Mouse (Mus musculus) left cerebral cortex, adult 9 months (tissue): ENCODE results near the gene Rhcg.
A peak's percentile ranks its signal among the peaks of the same experiment; 100 is the strongest.

Experiments
- DNase-seq, 2 experiments: peaks; one replicate each; pipeline ENCODE4 v3.0.0; 2022; ENCODE audit warnings: low spot score in 2 of 2

Gene Rhcg

DNA sequence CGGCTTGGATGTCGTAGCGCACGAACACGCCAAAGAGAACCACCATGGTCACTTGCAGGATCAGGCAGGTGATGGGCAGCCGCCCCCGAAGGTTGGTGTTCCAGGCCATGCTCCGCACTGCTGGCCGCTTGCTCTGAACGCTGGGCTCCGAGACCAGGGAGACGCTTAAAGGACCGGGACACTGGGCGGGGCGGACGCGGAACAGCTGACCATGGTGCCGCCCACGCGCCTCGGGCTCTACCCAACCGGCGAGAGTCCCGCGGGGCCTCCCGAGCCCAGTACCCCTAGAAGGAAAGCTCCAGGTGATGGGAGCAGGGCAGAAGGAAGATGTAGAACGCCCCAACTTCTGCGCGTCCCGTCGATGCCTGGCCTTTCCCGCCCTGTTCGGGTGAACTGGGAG lies at the start of gene Rhcg:
Gene Rhcg (minus strand): TSS at position 240 of the 400 bp plus-strand sequence.
- DNase-seq: no peak

GRCm38 (mm10) chr7:79666690-79667089 lies 49.2 kb upstream of the Rhcg start:
- DNase-seq: no peak

GRCm38 (mm10) chr7:79661253-79661890 lies 43.9 kb upstream of the Rhcg start:
- DNase-seq: no peak

GRCm38 (mm10) chr7:79660291-79661150 lies 43.1 kb upstream of the Rhcg start:
- DNase-seq: no peak

DNA sequence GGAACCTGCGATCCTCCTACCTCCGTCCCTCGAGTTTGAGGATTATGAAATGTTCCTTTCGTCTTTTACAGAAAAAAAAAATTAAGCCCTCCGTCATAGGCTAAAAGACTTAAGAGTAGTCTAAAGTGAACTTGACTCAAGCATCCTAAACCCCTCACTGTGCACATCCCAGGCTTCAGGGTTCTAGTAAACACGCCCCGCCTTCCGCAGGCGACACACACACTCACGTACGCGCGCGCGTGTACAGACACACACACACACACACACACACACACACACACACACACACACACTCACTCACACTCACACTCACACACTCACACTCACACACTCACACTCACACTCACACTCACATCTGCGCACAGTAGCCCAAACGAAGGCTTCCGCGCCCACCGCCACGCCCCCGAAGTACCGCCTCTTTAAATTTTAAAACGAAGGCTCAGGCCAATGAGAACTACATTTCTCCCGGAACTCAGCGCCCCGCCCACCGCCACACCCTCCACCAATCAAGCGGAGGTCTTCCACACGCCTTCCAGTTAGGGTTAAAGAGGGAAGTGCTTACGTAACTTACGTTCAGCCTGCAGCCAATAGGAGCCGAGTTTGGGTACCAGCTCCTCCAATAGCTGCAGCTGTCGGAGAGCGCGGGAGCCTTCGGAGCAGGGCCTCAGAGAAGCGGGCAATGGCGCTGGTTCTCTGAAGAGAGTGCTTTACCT lies 42.3 kb upstream of the Rhcg start, which contains the start of gene Ticrr:
Gene Ticrr (plus strand): TSS at position 619 of the 713 bp plus-strand sequence.
- peak; percentile 92 to 96 for DNase-seq

DNA sequence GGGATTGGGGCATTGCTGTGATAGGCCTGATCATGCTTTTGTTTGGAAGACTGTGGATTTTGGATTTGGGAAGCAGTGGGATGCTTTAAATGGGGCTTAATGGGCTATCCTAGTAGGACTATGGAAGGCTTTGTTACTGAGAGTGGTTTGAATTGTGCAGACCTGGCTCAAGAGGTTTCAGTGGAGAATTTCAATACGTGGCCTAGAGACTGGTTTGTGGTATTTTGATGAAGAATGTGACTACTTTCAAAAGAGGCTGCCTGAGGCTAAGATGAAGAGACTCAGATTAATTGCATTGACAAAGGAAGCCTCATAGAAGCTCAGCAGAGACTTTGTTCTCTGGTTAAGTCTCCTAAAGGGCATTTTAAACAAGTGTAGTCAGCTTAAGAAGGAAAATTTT lies 37.1 kb upstream of the Rhcg start:
- DNase-seq: no peak

DNA sequence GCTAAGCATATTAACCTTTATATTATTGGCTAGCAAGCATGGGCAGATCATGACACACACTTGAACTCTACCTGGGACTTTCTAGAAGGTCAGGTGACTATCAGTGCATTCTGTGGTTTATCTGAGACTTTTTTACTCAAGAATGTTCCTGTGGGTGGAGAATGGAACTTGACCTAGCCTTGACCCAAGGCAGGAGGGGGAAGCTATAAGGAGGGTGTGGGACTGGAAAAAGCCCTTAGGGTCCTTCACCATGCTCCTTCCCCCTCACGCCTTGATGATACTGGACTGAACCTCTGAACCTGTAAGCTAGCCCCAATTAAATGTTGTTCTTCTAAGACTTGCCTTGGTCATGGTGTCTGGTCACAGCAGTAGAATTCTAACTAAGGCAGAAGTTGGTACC lies 36.7 kb upstream of the Rhcg start:
- DNase-seq: no peak

- peak in 1 of 2 experiments; percentile 65 for DNase-seq
These were observed 31.5 kb upstream of the Rhcg start for GRCm38 (mm10) chr7:79649005-79649404.

DNA sequence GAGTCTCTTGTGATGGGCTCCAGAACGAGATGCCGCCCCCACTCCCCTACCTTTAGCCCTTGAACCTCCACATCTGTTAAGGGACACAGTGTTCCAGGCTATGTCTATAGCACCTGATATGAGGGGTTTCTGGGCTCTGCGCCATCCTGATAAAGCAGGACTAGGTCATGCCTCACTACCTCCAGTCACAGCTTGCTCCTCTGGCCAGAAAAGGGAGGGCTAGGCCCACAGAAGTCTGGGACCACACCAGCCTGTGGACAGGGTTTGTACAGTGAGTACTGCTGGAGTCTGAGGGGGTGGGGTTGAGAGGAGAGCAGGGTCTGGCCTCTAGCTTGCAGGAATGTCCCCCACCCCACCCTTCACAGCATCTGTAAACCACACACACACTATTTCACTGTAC lies 29.8 kb upstream of the Rhcg start:
- DNase-seq: no peak

DNA sequence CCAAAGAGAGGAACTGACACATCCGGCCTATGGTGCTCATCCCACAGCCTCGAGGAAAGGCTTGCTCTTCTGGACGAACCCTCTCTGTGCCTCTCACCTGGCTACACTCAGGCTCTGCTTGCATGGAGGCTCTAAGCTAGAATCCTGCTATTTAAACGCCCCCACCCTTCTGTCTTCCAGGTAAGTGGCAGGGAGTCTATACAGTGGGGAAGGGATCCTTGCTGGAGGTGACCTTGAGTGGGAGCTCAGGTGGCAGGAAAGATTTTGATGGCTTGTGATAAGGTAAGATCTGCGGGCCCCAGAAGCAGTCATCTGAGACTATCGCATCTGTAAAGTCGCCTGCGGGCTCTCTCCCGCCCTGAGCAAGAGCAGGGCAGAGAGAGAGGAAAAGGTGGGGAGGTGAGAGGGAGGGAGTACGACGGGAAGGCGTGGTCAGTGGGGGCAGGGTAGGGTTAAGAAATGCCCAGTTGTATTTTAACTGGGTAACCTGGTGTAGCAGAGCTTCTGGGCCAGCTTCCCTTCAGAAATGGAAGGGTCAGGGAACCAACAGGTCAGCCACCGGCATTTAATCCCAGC lies 14.4 kb upstream of the Rhcg start:
- no peak for DNase-seq

DNA sequence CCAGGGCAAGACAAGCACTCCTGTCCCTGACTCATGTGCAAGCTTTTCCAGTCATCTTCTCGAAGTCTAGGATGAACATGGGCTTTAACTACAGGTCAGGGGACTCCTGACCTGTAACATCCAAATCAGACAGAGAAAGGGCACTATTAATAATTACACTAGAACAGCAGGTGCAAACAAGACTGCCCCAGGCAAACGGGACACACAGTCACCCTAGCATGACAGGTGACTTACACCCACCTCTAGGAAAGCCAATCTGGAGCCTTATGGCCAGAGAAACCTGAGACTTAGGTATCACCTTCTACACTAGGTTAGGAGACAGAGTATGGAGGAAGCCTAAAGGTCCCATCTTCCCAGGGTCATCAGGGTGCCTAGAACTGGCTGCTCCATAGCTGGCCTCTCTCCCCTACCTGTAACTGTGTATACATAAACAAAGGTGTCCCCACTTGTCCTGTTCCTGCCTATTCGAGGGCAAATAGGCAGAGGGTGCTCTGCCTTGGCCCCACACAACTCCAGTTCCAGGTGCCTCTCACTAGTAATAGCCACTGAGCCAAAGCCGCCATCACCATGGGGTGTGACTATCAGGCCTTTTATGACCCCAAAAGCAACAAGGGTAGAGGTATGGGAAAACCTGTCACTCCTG lies 10.9 kb upstream of the Rhcg start:
- no peak for DNase-seq

DNA sequence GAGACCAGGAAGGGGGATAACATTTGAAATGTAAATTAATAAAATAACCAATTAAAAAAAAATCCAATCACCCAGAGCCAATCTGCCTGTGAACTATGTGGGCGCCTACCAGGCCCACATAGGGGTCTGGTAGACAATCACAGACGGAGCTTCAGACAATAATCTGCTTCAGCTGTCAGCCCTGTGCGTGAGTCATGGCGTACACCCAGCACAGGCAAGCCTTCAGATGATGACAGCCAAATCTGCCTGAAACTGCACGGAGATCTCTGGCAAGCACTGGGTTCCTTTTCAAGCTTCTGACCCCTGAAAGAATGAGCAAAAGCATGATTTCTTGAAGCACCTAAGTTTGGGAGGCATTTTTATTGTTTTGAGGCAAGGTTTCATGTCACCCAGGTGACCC lies 8.7 kb upstream of the Rhcg start:
- no peak for DNase-seq

- no peak for DNase-seq
These were observed 5.6 kb upstream of the Rhcg start for GRCm38 (mm10) chr7:79623086-79623485.

GRCm38 (mm10) chr7:79619493-79619892 lies 2.0 kb upstream of the Rhcg start:
- no peak for DNase-seq

DNA sequence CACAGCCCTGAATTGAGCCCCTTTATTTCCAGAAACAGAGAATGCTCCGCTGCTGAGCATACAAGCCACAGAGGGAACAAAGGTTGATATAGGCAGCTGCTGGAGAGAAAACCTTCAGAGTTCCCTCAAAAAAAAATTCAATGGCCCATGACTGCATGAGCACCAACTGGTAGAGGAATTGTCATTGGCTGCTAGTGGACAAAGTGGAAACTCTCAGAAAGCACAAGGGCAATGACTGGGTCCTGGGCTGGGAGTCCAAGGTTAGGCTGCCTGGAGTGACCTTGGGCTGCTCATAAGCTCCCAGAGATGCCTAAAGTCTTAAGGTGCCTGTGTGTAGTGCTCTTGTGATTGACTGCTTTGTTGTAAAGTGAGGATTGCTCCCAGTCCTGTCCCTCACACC lies 1.5 kb downstream of the Rhcg start:
- no peak for DNase-seq

DNA sequence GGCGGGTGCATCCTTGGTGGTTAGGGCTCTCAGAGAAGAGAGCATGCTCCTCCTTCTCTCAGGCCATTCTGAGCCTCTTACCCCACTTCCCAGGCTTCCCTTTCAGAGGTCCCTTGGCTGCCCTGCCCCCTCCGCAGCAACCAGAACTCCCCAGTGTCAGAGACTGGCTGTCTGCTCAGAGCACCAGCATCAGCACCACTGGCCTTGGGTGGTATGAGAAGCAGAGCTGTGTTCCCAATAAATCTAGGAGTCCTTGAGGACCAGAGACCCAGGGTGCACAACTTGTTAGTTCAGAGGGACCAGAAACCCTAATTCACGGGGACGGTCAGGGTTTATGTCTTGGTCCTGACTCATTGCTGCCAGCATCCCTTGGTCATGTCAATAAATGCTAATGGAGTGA lies 2.4 kb downstream of the Rhcg start:
- DNase-seq: no peak

DNA sequence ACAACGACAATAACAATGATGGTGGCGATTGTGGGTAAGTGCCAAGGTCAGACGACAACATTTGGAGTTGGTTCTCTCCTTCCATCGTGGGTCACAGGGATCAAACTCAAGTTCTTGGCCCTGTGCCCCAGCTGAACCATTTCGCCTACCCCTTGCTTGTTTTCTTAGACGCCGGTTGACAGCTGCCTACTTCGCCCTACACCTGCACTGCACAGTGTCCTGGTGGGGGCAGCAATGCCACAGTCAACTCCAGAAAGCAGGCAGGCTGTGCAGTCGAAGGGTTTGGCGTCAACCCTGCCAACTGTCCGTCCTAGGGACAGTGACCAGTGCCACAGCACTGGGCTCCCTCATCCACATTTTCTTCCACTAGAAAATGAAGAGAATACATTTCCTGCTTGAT lies 4.1 kb downstream of the Rhcg start:
- no peak for DNase-seq

DNA sequence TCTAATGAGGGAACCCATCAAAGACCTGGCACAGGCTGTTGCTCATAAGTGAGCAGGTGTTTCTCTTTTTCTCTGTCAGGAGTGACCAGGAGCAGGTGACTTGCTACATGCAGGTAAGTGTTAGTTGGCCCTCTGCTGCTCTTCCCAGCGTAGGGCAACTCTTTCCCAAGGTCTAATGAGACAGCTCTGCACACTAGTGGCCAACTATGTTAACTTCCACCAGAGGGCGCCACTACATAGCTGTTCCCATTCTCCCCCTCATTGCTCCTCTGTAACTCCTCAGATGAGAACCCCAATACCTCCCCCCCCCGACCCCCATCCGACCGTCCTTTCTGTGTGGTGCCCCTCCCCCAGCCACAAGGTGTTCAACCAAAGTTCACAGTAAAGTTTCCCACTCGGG lies 4.7 kb downstream of the Rhcg start:
- DNase-seq: peak in 1 of 2 experiments; percentile 68

DNA sequence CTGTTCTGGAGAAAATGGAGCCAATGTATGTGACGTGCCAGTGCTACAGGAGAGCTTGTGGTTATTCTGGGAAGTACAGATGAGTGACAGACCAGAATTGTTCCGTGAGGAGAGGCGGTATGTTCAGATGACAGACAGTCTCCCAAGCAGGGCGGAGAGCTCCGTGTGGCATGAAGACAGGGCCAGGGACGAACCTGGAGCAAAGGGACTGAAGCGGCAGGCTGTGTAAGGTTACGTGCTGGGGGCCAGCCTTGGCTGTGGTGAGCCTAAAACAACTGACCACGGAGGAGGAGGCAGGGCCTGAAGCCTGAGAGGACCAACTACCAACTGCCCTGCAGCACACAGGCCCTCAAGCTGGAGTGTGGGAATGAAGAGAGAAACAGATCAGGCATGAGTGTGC lies 5.6 kb downstream of the Rhcg start:
- no peak for DNase-seq

- DNase-seq: no peak
These were observed 10.1 kb downstream of the Rhcg start for GRCm38 (mm10) chr7:79607263-79607921.

DNA sequence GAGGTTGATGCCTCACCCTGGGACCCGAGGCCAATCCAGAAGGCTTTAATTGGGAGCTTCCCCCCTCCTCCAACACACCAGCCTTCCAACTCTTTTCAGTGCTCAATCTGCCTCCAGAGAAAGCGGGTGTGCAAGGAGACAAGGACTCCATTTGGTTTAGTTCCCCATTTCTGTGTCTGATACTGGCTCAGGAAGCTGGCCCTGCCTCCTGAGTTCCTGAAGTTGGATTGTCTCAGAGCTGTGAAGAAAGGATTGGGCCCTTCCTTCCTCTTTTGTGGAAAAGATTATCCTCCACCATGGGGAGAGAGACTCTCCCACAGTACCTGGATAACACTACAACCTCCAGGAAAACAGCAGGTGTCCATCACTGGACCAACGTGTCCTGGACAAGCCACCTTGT lies 10.7 kb downstream of the Rhcg start:
- no peak for DNase-seq
